Mouse (Mus musculus) macrophage (primary cell): Measurements from ENCODE around the gene Siah3. TPM values are rescaled to one million over a fixed set of nuclear protein-coding genes. Genes with fewer than 3 reads are reported as not detected.

Experiments
- H3K27ac ChIP-seq: fragments of 350-480 bp; formaldehyde crosslinking; 2 replicates; pipeline ENCODE4 v1.9.0; 2021
- H3K36me3 ChIP-seq: fragments of 350-480 bp; formaldehyde crosslinking; 2 replicates; pipeline ENCODE4 v1.9.0; 2021; ENCODE audit errors: inconsistent target
- H3K4me3 ChIP-seq: fragments of 350-480 bp; formaldehyde crosslinking; 2 replicates; pipeline ENCODE4 v1.9.0; 2021; ENCODE audit errors: inconsistent target
- H3K79me2 ChIP-seq: fragments of 350-480 bp; formaldehyde crosslinking; 2 replicates; pipeline ENCODE4 v1.9.0; 2021; ENCODE audit errors: inconsistent target
- WGBS: methylation state at CpG from one replicate; pipeline ENCODE4 v1.1.7; 2026; ENCODE audit warnings: inconsistent platforms; ENCODE audit not compliant: missing documents; 5-methylcytosine and 5-hydroxymethylcytosine counted together
- polyA plus RNA-seq: library from polyadenylated mRNA; stranded (reverse); fragments of 250-400 nt; gene quantifications from 3 replicates; pipeline ENCODE4 v1.2.4, GENCODE M21; 2018; ENCODE audit warnings: inconsistent platforms

Gene Siah3
- polyA plus RNA-seq, 1 experiment from 2014 or later = not detected

GRCm38 (mm10) chr14:75493555-75494194 lies 37.9 kb downstream of the Siah3 start:
- WGBS = 89% methylated on average over 14 of the region's 14 CpGs
- no peak overlapping the region for H3K4me3 ChIP-seq
- H3K36me3 ChIP-seq = no peaks in the 10 kb centered on the region

DNA sequence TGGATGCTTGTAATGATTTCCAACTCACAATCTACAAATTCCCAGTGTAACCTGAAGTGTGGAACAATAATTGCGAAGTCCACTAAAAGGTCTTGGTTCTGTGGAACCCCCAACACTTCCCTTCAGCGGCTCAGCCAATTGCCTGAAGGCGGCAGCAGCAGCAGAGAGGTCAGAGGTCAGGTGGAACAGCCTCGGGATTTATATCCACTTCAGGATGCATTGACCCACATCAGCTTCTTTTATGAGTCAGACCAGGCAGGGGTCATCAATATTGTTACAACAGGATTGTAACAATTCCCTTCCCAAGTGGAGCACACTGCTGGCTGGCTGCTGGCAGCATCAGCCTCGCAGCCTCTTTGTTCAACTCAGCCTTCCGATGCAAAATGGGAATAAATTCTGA lies 39.1 kb downstream of the Siah3 start:
- no peaks in the 10 kb centered on the region for H3K36me3 ChIP-seq
- H3K4me3 ChIP-seq = no peak overlapping the region
- H3K27ac ChIP-seq = no peak overlapping the region
- H3K79me2 ChIP-seq = no peaks in the 10 kb centered on the region
- 82% methylated on average over 6 of the region's 6 CpGs for WGBS

More at GRCm38 (mm10) chr14:75493555-75494194, 37.9 kb downstream of the Siah3 start:
- Histone ChIP-seq H3K27ac (no peak overlapping the region), H3K79me2 (no peaks in the 10 kb centered on the region)

DNA sequence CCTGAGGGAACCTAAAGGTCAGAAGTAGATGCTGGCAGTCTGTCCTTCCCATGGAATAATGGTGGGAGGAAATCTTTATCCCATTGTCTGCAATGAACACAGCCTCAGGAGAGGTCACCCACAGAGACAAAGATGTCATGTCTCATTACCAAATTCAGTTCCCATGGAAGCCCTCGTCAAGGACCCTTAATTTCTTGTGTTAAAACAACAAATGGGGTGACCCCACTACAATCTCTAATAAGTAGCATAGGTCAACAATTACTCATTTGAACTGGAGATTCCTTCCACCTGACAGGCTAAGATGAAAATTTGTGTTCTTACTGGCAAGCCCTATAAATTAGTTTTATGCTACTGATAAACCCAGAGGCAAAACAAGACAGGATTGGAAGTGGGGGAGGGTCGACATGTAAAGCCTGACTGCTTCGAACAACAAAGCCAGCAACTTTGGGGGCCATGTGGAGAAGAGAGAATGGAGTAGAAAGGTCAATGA lies 45.8 kb downstream of the Siah3 start:
- Histone ChIP-seq H3K4me3 (no peak overlapping the region), H3K27ac (no peak overlapping the region), H3K36me3 (no peaks in the 10 kb centered on the region), H3K79me2 (no peaks in the 10 kb centered on the region)
- WGBS = 86% methylated on average over 3 of the region's 3 CpGs

- Histone ChIP-seq H3K27ac (no peak overlapping the region), H3K4me3 (no peak overlapping the region), H3K79me2 (no peaks in the 10 kb centered on the region), H3K36me3 (no peaks in the 10 kb centered on the region)
- 91% methylated on average over 8 of the region's 8 CpGs for WGBS
Measured at GRCm38 (mm10) chr14:75502446-75502845, 46.7 kb downstream of the Siah3 start.

GRCm38 (mm10) chr14:75504255-75504654 lies 48.5 kb downstream of the Siah3 start:
- 75% methylated on average over 2 of the region's 2 CpGs for WGBS
- Histone ChIP-seq H3K79me2 (no peaks in the 10 kb centered on the region), H3K36me3 (no peaks in the 10 kb centered on the region), H3K4me3 (no peak overlapping the region), H3K27ac (no peak overlapping the region)

GRCm38 (mm10) chr14:75505126-75505840 lies 49.5 kb downstream of the Siah3 start:
- H3K36me3 ChIP-seq = no peaks in the 10 kb centered on the region
- no peak overlapping the region for H3K27ac ChIP-seq
- H3K79me2 ChIP-seq = no peaks in the 10 kb centered on the region
- H3K4me3 ChIP-seq = no peak overlapping the region
- WGBS = 78% methylated on average over 8 of the region's 8 CpGs

GRCm38 (mm10) chr14:75506246-75506645 lies 50.5 kb downstream of the Siah3 start:
- Histone ChIP-seq H3K36me3 (no peaks in the 10 kb centered on the region), H3K4me3 (no peak overlapping the region), H3K79me2 (no peaks in the 10 kb centered on the region), H3K27ac (no peak overlapping the region)
- WGBS = 73% methylated on average over 3 of the region's 3 CpGs

- no peaks in the 10 kb centered on the region for H3K79me2 ChIP-seq
- H3K27ac ChIP-seq = no peak overlapping the region
- no peak overlapping the region for H3K4me3 ChIP-seq
- 94% methylated on average over 6 of the region's 6 CpGs for WGBS
- H3K36me3 ChIP-seq = no peaks in the 10 kb centered on the region
Measured at GRCm38 (mm10) chr14:75510125-75510524, 54.3 kb downstream of the Siah3 start.

- Histone ChIP-seq H3K79me2 (no peaks in the 10 kb centered on the region), H3K4me3 (no peak overlapping the region), H3K36me3 (no peaks in the 10 kb centered on the region), H3K27ac (no peak overlapping the region)
- WGBS = 67% methylated on average over 3 of the region's 3 CpGs
Measured at GRCm38 (mm10) chr14:75512946-75513345, 57.2 kb downstream of the Siah3 start.

DNA sequence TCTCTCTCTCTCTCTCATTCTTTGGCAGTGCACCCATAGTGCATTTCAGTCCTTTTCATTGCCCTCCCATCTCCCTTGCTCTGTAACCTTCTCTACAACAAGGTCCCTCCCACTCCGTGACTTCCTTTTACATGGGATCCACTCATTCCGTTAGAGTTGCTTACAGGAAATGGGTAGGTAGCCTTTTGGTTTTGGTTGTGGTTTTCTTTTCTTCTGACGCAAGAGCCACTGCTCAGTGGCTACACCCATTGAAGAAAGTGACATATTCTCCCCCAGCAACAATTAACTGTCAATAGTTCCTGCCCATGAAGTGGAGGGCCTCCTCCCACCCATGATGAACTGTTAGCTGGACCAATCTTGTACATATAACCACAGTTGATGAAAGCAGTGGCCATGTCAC lies 60.4 kb downstream of the Siah3 start:
- H3K36me3 ChIP-seq = no peaks in the 10 kb centered on the region
- H3K27ac ChIP-seq = no peak overlapping the region
- WGBS = 23% methylated on average over 3 of the region's 3 CpGs
- H3K79me2 ChIP-seq = no peaks in the 10 kb centered on the region
- no peak overlapping the region for H3K4me3 ChIP-seq

- no peaks in the 10 kb centered on the region for H3K79me2 ChIP-seq
- no peak overlapping the region for H3K27ac ChIP-seq
- H3K36me3 ChIP-seq = no peaks in the 10 kb centered on the region
- WGBS = 99% methylated on average over 9 of the region's 9 CpGs
- no peak overlapping the region for H3K4me3 ChIP-seq
Measured at GRCm38 (mm10) chr14:75516917-75517595, 61.3 kb downstream of the Siah3 start.

DNA sequence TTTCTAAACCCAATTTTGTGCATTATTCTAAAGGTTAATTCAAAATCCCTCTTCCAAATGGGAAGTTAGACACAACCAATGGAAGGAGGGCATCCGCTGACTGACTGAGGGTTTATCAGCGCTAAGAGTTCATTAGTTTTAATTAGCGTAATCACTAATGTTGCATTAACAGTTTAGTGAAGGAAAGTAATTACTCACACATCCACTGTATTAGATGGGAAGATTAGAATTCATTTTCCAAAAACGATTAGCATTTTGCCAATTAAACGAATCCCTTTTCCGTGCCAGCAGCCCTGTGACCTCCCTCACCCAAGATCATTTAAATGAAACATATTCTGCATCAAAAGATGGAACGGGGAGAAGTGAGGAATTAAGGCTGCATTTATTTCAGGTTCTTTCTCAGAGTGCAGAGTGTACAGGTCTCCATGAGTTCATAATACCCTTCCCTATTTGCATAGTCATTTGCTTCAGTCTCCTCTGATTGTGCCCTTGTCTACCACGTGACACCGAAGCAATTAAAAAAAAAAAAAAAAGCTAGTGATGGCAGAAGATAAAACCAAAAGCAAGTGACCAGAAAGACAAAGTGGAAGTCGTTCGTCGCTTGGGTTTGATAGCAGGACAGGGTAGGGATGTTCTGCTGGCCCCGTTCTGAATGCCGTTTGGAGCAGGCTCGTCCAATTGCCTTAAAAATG lies 62.6 kb downstream of the Siah3 start:
- no peaks in the 10 kb centered on the region for H3K36me3 ChIP-seq
- no peak overlapping the region for H3K4me3 ChIP-seq
- H3K79me2 ChIP-seq = no peaks in the 10 kb centered on the region
- WGBS = 84% methylated on average over 15 of the region's 15 CpGs
- H3K27ac ChIP-seq = no peak overlapping the region

DNA sequence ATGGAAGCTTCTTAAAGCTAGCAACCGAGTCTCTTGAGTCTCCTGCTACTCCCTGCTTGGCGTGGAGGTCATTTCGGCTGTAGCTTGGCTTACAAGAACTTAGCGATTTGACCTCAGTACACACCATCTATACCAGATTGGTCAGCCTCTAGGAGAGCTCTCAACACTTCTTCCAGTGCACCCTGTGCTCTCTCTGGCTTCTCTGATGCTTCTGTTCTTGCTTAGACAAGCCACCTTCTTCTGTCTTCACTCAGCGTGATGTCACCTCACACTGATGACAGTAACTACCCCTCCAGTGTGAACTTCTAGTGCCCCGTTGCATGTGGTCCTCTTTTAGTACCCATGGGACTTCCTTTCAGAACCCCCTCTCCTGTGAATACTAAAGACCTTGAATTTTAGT lies 63.1 kb downstream of the Siah3 start:
- Histone ChIP-seq H3K4me3 (no peak overlapping the region), H3K79me2 (no peaks in the 10 kb centered on the region), H3K27ac (no peak overlapping the region), H3K36me3 (no peaks in the 10 kb centered on the region)
- WGBS = 89% methylated on average over 6 of the region's 6 CpGs

GRCm38 (mm10) chr14:75519668-75520067 lies 63.9 kb downstream of the Siah3 start:
- Histone ChIP-seq H3K27ac (no peak overlapping the region), H3K4me3 (no peak overlapping the region), H3K79me2 (no peaks in the 10 kb centered on the region), H3K36me3 (no peaks in the 10 kb centered on the region)
- 85% methylated on average over 6 of the region's 8 CpGs for WGBS
